Mouse (Mus musculus): ENCODE results near the gene Itpripl1. TPM values are rescaled to one million over a fixed set of nuclear protein-coding genes. Genes with fewer than 3 reads are reported as not detected.

The Itpripl1 gene
- polyA plus RNA-seq (2017; shearing (Covaris generic)), result 1 to 10 TPM; 6.7 to 7.8 TPM

GRCm38 (mm10) chr2:127143158-127144063 lies at the start of gene Itpripl1:
Itpripl1 (minus strand) TSS chr2:127143442.

GRCm38 (mm10) chr2:127133621-127134461 lies 9.4 kb downstream of the Itpripl1 start, which contains the start of gene Ncaph:
Ncaph (minus strand) TSS chr2:127133954.

Other genes starting within 250 kb of the Itpripl1 start
- 10 to 100 TPM; 54.4 to 69.6 TPM for gene Sppl2a, start 210.2 kb downstream of the Itpripl1 start, polyA plus RNA-seq (2017; shearing (Covaris generic))
- 10 to 100 TPM; 13.7 to 15.9 TPM for gene Ap4e1, start 134.7 kb downstream of the Itpripl1 start, polyA plus RNA-seq (2017; shearing (Covaris generic))
- 10 to 100 TPM; 81.4 to 92.6 TPM for gene Blvra, start 72.8 kb downstream of the Itpripl1 start, polyA plus RNA-seq (2017; shearing (Covaris generic))
- gene Ncaph, start 9.5 kb downstream of the Itpripl1 start, polyA plus RNA-seq (2017; shearing (Covaris generic)), result 10 to 100 TPM; 19.1 to 20.0 TPM
- gene 1810024B03Rik, start 64.8 kb upstream of the Itpripl1 start, polyA plus RNA-seq (2017; shearing (Covaris generic)), result 1 to 10 TPM in 1 of 2 experiments, under 1 TPM in 1; 0.57 to 1.4 TPM
- 10 to 100 TPM; 40.1 to 72.2 TPM for gene Snrnp200, start 64.9 kb upstream of the Itpripl1 start, polyA plus RNA-seq (2017; shearing (Covaris generic))
- gene Ciao1, start 104.4 kb upstream of the Itpripl1 start, polyA plus RNA-seq (2017; shearing (Covaris generic)), result 10 to 100 TPM; 70.5 to 83.6 TPM
- gene Tmem127, start 104.5 kb upstream of the Itpripl1 start, polyA plus RNA-seq (2017; shearing (Covaris generic)), result 10 to 100 TPM; 30.2 to 49.1 TPM
- gene Stard7, start 126.8 kb upstream of the Itpripl1 start, polyA plus RNA-seq (2017; shearing (Covaris generic)), result 100 to 1,000 TPM in 1 of 2 experiments, 10 to 100 TPM in 1; 63.9 to 105 TPM
- gene Dusp2, start 192.7 kb upstream of the Itpripl1 start, polyA plus RNA-seq (2017; shearing (Covaris generic)), result 100 to 1,000 TPM; 263 to 563 TPM
- gene Astl, start 195.2 kb upstream of the Itpripl1 start, polyA plus RNA-seq (2017; shearing (Covaris generic)), result under 1 TPM; 0.17 to 0.42 TPM
- under 1 TPM in 1 of 2 experiments, not detected in 1; 0.15 TPM for gene Adra2b, start 219.8 kb upstream of the Itpripl1 start, polyA plus RNA-seq (2017; shearing (Covaris generic))

Measured in activated CD4-positive, CD25-positive, alpha-beta regulatory T cell (primary cell).